Mouse (Mus musculus) layer of hippocampus, adult 11-12 months (tissue): ENCODE results near the gene Tshb.
A peak's percentile ranks its signal among the peaks of the same experiment; 100 is the strongest.

Experiments used
- DNase-seq: peaks from one replicate; pipeline ENCODE4 v3.0.0; 2022; ENCODE audit warnings: low spot score

The Tshb gene

GRCm38 (mm10) chr3:102737106-102737505 lies 45.4 kb downstream of the Tshb start:
- no peak for DNase-seq

GRCm38 (mm10) chr3:102736436-102736835 lies 46.1 kb downstream of the Tshb start:
- no peak for DNase-seq

- DNase-seq, result no peak
Observed at GRCm38 (mm10) chr3:102735638-102736037, 46.9 kb downstream of the Tshb start.

- DNase-seq, result no peak
Observed at GRCm38 (mm10) chr3:102735031-102735558, 47.4 kb downstream of the Tshb start.

DNA sequence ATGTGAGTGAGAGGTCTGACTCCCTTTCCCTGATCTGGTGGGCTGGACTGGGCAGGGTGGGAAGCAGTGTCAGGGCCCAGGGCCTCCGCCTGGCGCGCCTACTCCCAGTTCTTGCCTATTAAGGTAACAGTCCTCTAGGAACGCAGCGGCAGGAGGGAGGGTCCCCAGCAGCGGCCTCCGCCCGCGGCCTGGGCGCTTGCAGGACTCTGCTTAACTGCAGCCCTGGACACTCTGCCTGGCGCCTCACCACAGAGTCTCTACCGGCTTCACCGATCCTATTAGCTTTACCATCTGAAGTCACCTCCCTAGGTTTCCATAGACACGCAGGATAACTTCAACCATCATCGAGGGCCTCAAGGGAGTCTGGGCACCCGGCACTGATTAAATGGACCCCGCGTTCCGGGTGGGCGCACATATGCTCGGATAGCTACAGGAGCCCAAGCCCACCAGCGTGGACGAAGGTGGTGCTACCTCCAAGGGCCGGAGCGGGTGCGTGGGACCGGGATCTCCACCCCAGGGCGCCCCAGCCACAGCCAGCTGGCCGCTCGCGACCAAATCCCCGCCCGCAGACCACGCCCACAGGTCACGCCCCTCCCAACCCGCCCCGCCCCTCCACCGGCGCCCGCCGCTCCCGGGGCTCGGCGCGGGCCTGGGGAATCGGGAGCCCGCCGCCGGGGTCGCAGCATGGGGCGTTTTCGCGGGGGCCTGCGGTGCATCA lies 48.0 kb downstream of the Tshb start, which contains the start of gene Tspan2:
Gene Tspan2, plus strand, starts transcription at position 217 of the 718 bp plus-strand sequence.
- peak; percentile 45 for DNase-seq

- DNase-seq, result no peak
Observed at GRCm38 (mm10) chr3:102733936-102734312, 48.6 kb downstream of the Tshb start.

DNA sequence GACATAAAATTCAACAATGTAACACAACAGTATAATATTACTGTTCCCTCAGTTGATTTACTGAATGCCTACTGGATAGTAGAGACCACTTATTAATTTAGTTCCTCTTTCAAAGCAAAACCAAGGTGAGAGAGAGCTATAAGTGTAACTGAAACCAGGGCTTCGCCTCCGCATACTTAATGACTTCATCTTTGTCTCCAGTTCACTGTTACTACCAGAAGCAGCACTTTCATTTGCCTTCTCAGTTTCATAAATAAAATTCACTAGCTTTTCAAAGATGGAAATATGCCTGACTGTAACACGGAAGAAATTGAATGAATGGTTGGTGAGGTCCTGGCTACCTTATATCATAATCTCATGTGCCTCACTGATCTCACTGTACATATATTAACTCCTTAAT lies 49.5 kb downstream of the Tshb start:
- no peak for DNase-seq

- DNase-seq, result no peak
Observed at GRCm38 (mm10) chr3:102732619-102733018, 49.9 kb downstream of the Tshb start.

- no peak for DNase-seq
Observed at GRCm38 (mm10) chr3:102731112-102731511, 51.4 kb downstream of the Tshb start.

DNA sequence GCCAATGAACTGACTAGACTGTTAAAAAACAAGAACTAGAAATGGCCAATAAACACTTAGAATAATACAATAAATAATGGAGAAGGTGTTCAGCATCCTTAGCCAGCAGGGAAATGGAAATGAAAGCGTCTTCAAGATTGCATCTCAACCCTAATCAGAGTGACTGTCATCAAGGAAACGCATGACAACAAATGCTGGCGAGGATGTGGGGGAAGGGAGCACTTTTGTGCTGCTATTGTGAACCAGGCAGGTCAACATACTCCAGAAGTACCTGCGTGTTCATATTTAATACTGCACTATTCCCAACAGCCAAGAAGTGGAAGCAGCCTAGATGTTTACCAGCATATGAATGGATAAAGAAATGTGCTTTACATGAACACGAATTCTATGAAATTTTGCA lies 53.1 kb downstream of the Tshb start:
- DNase-seq, result no peak
